Mouse (Mus musculus): ENCODE measurements around the gene Nrxn3.

Gene Nrxn3

GRCm38 (mm10) chr12:89198764-89199525 is 476.3 kb downstream of the Nrxn3 start:
- no peak for DNase-seq

- peak in 1 of 2 experiments; percentile 5 for DNase-seq
These were observed 488.9 kb downstream of the Nrxn3 start for GRCm38 (mm10) chr12:89211608-89212007.

GRCm38 (mm10) chr12:89239826-89240225 is 517.1 kb downstream of the Nrxn3 start:
- no peak for DNase-seq

GRCm38 (mm10) chr12:89241554-89241953 is 518.9 kb downstream of the Nrxn3 start:
- no peak for DNase-seq

GRCm38 (mm10) chr12:89242476-89242875 is 519.8 kb downstream of the Nrxn3 start:
- DNase-seq: no peak

GRCm38 (mm10) chr12:89255275-89255892 is 532.7 kb downstream of the Nrxn3 start:
- no peak for DNase-seq

GRCm38 (mm10) chr12:89258879-89259278 is 536.2 kb downstream of the Nrxn3 start:
- no peak for DNase-seq

- DNase-seq: peak; percentile 5 to 8
These were observed 537.4 kb downstream of the Nrxn3 start for GRCm38 (mm10) chr12:89260076-89260475.

GRCm38 (mm10) chr12:89262261-89262660 is 539.6 kb downstream of the Nrxn3 start:
- no peak for DNase-seq

- no peak for DNase-seq
These were observed 560.0 kb downstream of the Nrxn3 start for GRCm38 (mm10) chr12:89282362-89283343.

- no peak for DNase-seq
These were observed 561.7 kb downstream of the Nrxn3 start for GRCm38 (mm10) chr12:89284412-89284811.

- no peak for DNase-seq
These were observed 564.4 kb downstream of the Nrxn3 start for GRCm38 (mm10) chr12:89287037-89287436.

- no peak for DNase-seq
These were observed 567.1 kb downstream of the Nrxn3 start for GRCm38 (mm10) chr12:89289589-89290274.

- DNase-seq: no peak
These were observed 568.3 kb downstream of the Nrxn3 start for GRCm38 (mm10) chr12:89290736-89291574.

GRCm38 (mm10) chr12:89302011-89302410 is 579.3 kb downstream of the Nrxn3 start:
- DNase-seq: peak; percentile 60 to 77

GRCm38 (mm10) chr12:89310200-89310599 is 587.5 kb downstream of the Nrxn3 start:
- no peak for DNase-seq

GRCm38 (mm10) chr12:89312586-89312985 is 589.9 kb downstream of the Nrxn3 start:
- peak in 1 of 2 experiments; percentile 28 for DNase-seq

- DNase-seq: no peak
These were observed 603.3 kb downstream of the Nrxn3 start for GRCm38 (mm10) chr12:89325864-89326560.

GRCm38 (mm10) chr12:89331474-89332263 is 609.0 kb downstream of the Nrxn3 start:
- no peak for DNase-seq

- DNase-seq: no peak
These were observed 610.8 kb downstream of the Nrxn3 start for GRCm38 (mm10) chr12:89333486-89333885.
